Mouse (Mus musculus): ENCODE results near the gene Cd2bp2.

GRCm38 (mm10) chr7:127146267-127146603, 49.6 kb downstream of the Cd2bp2 start:
- TF ChIP-seq POLR2A (IDR thresholded peaks at IDR 0.05; ENCODE audit: low read depth, low read length) (no peak), CTCF (IDR thresholded peaks at IDR 0.05; ENCODE audit: borderline replicate concordance, insufficient read depth, low read length) (no peak)
